Mouse (Mus musculus) limb, embryonic 11.5 days (tissue): Measurements from ENCODE around the gene Upp1. TPM values are rescaled to one million over a fixed set of nuclear protein-coding genes. Genes with fewer than 3 reads are reported as not detected.
A peak's percentile ranks its signal among the peaks of the same experiment; 100 is the strongest.

Experiments used
- ATAC-seq: fragments of 200-750 bp; cut with Nextera tagmentation; 2 replicates; pipeline ENCODE4 v1.8.0; 2017; ENCODE audit warnings: low read depth; ENCODE audit not compliant: insufficient number of reproducible peaks, low FRiP score, low TSS enrichment
- DNase-seq: peaks from one replicate; pipeline ENCODE4 v3.0.0-alpha.2; 2015; ENCODE audit warnings: low spot score
- H3K27ac ChIP-seq: fragments of 300-500 bp; sonication (generic); replicated peaks from 2 replicates; pipeline ENCODE4 v1.5.1; 2014; ENCODE audit warnings: low read depth, mild to moderate bottlenecking, low read length
- H3K27me3 ChIP-seq: fragments of 300-500 bp; sonication (generic); 2 replicates; pipeline ENCODE4 v1.6.1; 2014; ENCODE audit warnings: mild to moderate bottlenecking, low read length, mixed read lengths; ENCODE audit not compliant: control insufficient read depth, insufficient read depth
- H3K36me3 ChIP-seq: fragments of 300-500 bp; sonication (generic); 2 replicates; pipeline ENCODE4 v1.6.1; 2014; ENCODE audit warnings: mild to moderate bottlenecking, low read length, moderate library complexity, mixed read lengths; ENCODE audit not compliant: control insufficient read depth, insufficient read depth
- H3K4me1 ChIP-seq: fragments of 300-500 bp; sonication (generic); 2 replicates; pipeline ENCODE4 v1.6.1; 2014; ENCODE audit warnings: low read length, mixed read lengths; ENCODE audit not compliant: control insufficient read depth, insufficient read depth
- H3K4me2 ChIP-seq: fragments of 300-500 bp; sonication (generic); 2 replicates; pipeline ENCODE4 v1.6.1; 2014; ENCODE audit warnings: low read depth, mild to moderate bottlenecking, moderate library complexity; ENCODE audit not compliant: severe bottlenecking
- H3K4me3 ChIP-seq: fragments of 300-500 bp; sonication (generic); 2 replicates; pipeline ENCODE4 v1.5.1; 2014; ENCODE audit warnings: low read depth, low read length
- H3K9ac ChIP-seq: fragments of 300-500 bp; sonication (generic); 2 replicates; pipeline ENCODE4 v1.6.1; 2014; ENCODE audit warnings: mild to moderate bottlenecking, low read length
- H3K9me3 ChIP-seq: fragments of 300-500 bp; sonication (generic); 2 replicates; pipeline ENCODE4 v1.6.1; 2016; ENCODE audit warnings: low read length; ENCODE audit not compliant: control insufficient read depth
- WGBS: fragments of 180-500 bp; shearing (Covaris S2); extraction: QIAGEN DNeasy Blood & Tissue Kit; methylation state at CpG from one replicate; pipeline ENCODE4 v1.1.7; 2014; 5-methylcytosine and 5-hydroxymethylcytosine counted together
- polyA plus RNA-seq: library from polyadenylated mRNA; unstranded; fragments of >200 nt; fragmentation: Nextera tagmentation; extraction: Ambion mirVana; gene quantifications from 2 replicates; pipeline ENCODE4 v1.2.1, GENCODE M21; 2014

Gene Upp1
- polyA plus RNA-seq, 1 experiment from 2014 or later, result 3.5 TPM

- H3K9ac ChIP-seq, result no peak overlapping the region
- peak; percentile 44 for DNase-seq
- no peak for ATAC-seq
- H3K4me1 ChIP-seq, result peaks cover 5% of the 10 kb centered on the region; the same call in 1 of the 2 replicates
- H3K36me3 ChIP-seq, result no peaks in the 10 kb centered on the region
- WGBS, result 9% methylated on average over 22 of the region's 22 CpGs
- H3K4me2 ChIP-seq, result peak overlapping the region; percentile 48; the same call in 1 of the 2 replicates
- H3K9me3 ChIP-seq, result no peaks in the 10 kb centered on the region
- H3K27ac ChIP-seq, result no peak overlapping the region
- H3K27me3 ChIP-seq, result peaks cover 47% of the 10 kb centered on the region
- H3K4me3 ChIP-seq, result no peak overlapping the region
Measured at GRCm38 (mm10) chr11:9119231-9120020, 1.5 kb downstream of the Upp1 start.

DNA sequence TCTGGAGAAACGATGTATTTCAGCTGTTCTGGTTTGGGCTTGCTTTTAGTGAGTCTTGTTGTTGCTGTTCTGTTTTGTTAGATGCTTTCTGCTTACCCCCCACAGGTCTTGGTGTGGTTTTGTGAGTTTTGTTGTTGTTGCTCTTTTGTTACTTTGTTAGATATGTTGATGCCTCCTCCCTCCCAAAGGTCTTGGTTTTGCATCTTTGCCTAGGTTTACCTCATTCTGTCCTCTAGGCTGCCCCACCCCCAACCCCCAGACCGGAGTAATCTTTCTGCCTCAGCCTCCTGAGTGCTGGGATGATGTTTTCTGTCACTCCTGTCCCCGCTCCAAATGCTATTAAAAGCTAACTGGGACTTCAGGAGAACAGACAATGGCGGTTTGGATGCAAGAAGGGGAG is 4.4 kb downstream of the Upp1 start:
- no peak overlapping the region for H3K9ac ChIP-seq
- H3K4me2 ChIP-seq, result no peak overlapping the region
- H3K36me3 ChIP-seq, result no peaks in the 10 kb centered on the region
- peaks cover 5% of the 10 kb centered on the region; the same call in 1 of the 2 replicates for H3K4me1 ChIP-seq
- no peak overlapping the region for H3K4me3 ChIP-seq
- no peak for ATAC-seq
- DNase-seq, result no peak
- H3K27me3 ChIP-seq, result peaks cover 33% of the 10 kb centered on the region
- no peaks in the 10 kb centered on the region for H3K9me3 ChIP-seq
- no peak overlapping the region for H3K27ac ChIP-seq
- 81% methylated on average over 4 of the region's 4 CpGs for WGBS

GRCm38 (mm10) chr11:9126373-9127107 is 8.6 kb downstream of the Upp1 start:
- H3K27me3 ChIP-seq, result no peaks in the 10 kb centered on the region
- no peaks in the 10 kb centered on the region for H3K9me3 ChIP-seq
- WGBS, result 75% methylated on average over 5 of the region's 5 CpGs
- H3K4me3 ChIP-seq, result no peak overlapping the region
- DNase-seq (no peak), ATAC-seq (no peak)
- no peak overlapping the region for H3K27ac ChIP-seq
- no peaks in the 10 kb centered on the region for H3K4me1 ChIP-seq
- no peak overlapping the region for H3K9ac ChIP-seq
- no peak overlapping the region for H3K4me2 ChIP-seq
- no peaks in the 10 kb centered on the region for H3K36me3 ChIP-seq

GRCm38 (mm10) chr11:9128110-9128509 is 10.2 kb downstream of the Upp1 start:
- no peak overlapping the region for H3K9ac ChIP-seq
- no peak overlapping the region for H3K27ac ChIP-seq
- H3K9me3 ChIP-seq, result no peaks in the 10 kb centered on the region
- no peak for DNase-seq
- no peaks in the 10 kb centered on the region for H3K4me1 ChIP-seq
- ATAC-seq, result no peak
- no peak overlapping the region for H3K4me3 ChIP-seq
- H3K4me2 ChIP-seq, result no peak overlapping the region
- WGBS, result 58% methylated on average over 2 of the region's 2 CpGs
- no peaks in the 10 kb centered on the region for H3K27me3 ChIP-seq
- no peaks in the 10 kb centered on the region for H3K36me3 ChIP-seq

- no peak for ATAC-seq
Measured at GRCm38 (mm10) chr11:9129528-9129927, 11.6 kb downstream of the Upp1 start.

DNA sequence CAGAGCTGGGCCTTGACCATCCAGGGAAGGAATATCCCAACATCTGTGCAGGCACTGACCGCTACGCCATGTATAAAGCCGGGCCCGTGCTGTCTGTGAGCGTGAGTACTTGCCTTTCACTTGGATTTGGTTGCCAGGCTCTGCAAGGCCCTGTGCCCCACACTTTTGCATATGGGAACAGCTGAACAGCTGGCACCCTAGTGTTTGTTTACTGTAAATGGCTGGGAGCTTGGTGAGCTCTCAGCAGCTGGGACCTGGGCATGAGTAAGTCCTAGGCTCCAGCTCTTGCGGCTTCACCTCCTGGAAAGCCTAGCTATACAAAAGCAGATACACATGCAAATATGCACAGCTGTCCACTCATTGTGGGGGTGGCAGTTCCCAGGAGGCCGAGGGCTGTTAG is 13.8 kb downstream of the Upp1 start:
- Histone ChIP-seq H3K9me3 (no peaks in the 10 kb centered on the region), H3K27ac (no peak overlapping the region), H3K36me3 (no peaks in the 10 kb centered on the region), H3K27me3 (0 out of 2 replicates have a peak, but pooled peaks cover 2% of the 10 kb centered on the region), H3K4me1 (no peaks in the 10 kb centered on the region), H3K4me2 (no peak overlapping the region), H3K4me3 (no peak overlapping the region), H3K9ac (no peak overlapping the region)
- WGBS, result 90% methylated on average over 7 of the region's 7 CpGs
- ATAC-seq (no peak), DNase-seq (no peak)

More at GRCm38 (mm10) chr11:9129528-9129927, 11.6 kb downstream of the Upp1 start:
- H3K9me3 ChIP-seq, result no peaks in the 10 kb centered on the region
- no peaks in the 10 kb centered on the region for H3K36me3 ChIP-seq
- H3K4me1 ChIP-seq, result no peaks in the 10 kb centered on the region
- H3K27ac ChIP-seq, result no peak overlapping the region
- no peak overlapping the region for H3K4me2 ChIP-seq
- no peak overlapping the region for H3K4me3 ChIP-seq
- no peak for DNase-seq
- H3K9ac ChIP-seq, result no peak overlapping the region
- no peaks in the 10 kb centered on the region for H3K27me3 ChIP-seq
- WGBS, result 91% methylated on average over 8 of the region's 8 CpGs

GRCm38 (mm10) chr11:9135589-9136246 is 17.8 kb downstream of the Upp1 start:
- H3K9ac ChIP-seq, result no peak overlapping the region
- H3K9me3 ChIP-seq, result no peaks in the 10 kb centered on the region
- ATAC-seq (peak; percentile 22; the same call in 1 of the 2 replicates), DNase-seq (peak; percentile 43)
- 0 out of 2 replicates have a peak, but pooled peaks cover 2% of the 10 kb centered on the region for H3K27me3 ChIP-seq
- H3K4me3 ChIP-seq, result no peak overlapping the region
- no peak overlapping the region for H3K27ac ChIP-seq
- WGBS, result 72% methylated on average over 11 of the region's 11 CpGs
- no peaks in the 10 kb centered on the region for H3K4me1 ChIP-seq
- no peaks in the 10 kb centered on the region for H3K36me3 ChIP-seq
- no peak overlapping the region for H3K4me2 ChIP-seq

- no peak overlapping the region for H3K9ac ChIP-seq
- WGBS, result 23% methylated on average over 5 of the region's 5 CpGs
- H3K27me3 ChIP-seq, result 0 out of 2 replicates have a peak, but pooled peaks cover 2% of the 10 kb centered on the region
- no peaks in the 10 kb centered on the region for H3K4me1 ChIP-seq
- H3K4me3 ChIP-seq, result no peak overlapping the region
- H3K27ac ChIP-seq, result no peak overlapping the region
- H3K4me2 ChIP-seq, result no peak overlapping the region
- ATAC-seq (no peak; the same call in 1 of the 2 replicates), DNase-seq (peak; percentile 88)
- no peaks in the 10 kb centered on the region for H3K36me3 ChIP-seq
- H3K9me3 ChIP-seq, result no peaks in the 10 kb centered on the region
Measured at GRCm38 (mm10) chr11:9136471-9136870, 18.6 kb downstream of the Upp1 start.
